Comparison of ENCODE assay signal across 8 mouse cellular contexts in genomic region chr6:90463890-90464421, GRCm38 (mm10). TPM values are rescaled to one million over a fixed set of nuclear protein-coding genes. Genes with fewer than 3 reads are reported as not detected.
DNase-seq lines count a peak whose midpoint lies in the region; ATAC-seq and TF ChIP-seq lines count a peak whose summit lies in the region.

No protein-coding gene starts in this region.

- no peak for TF ChIP-seq CTCF in kidney, adult 2 months (conservative IDR thresholded peaks at IDR 0.05; ENCODE audit: insufficient read depth, insufficient read length, low read depth, low read length)

- H3K4me2 ChIP-seq in embryonic facial prominence, embryonic 12.5 days (replicated peaks): peak overlapping the region; percentile 100
- H3K4me2 ChIP-seq in intestine, embryonic 15.5 days (replicated peaks): peak overlapping the region; percentile 100
- H3K4me2 ChIP-seq in midbrain, embryonic 15.5 days: peak overlapping the region; percentile 99

- peaks cover 52% of the 10 kb centered on the region for H3K4me1 ChIP-seq in kidney, adult 2 months (ENCODE audit: control insufficient read depth, insufficient read depth, low read length)
- H3K4me1 ChIP-seq in embryonic facial prominence, embryonic 12.5 days: peaks cover 15% of the 10 kb centered on the region
- H3K4me1 ChIP-seq in intestine, embryonic 15.5 days (replicated peaks): peaks cover 14% of the 10 kb centered on the region
- peaks cover 21% of the 10 kb centered on the region for H3K4me1 ChIP-seq in midbrain, embryonic 15.5 days

- H3K36me3 ChIP-seq in kidney, adult 2 months (ENCODE audit: control insufficient read depth, insufficient read depth, low read length): peaks cover 1% of the 10 kb centered on the region; the same call in 1 of the 2 replicates
- H3K36me3 ChIP-seq in embryonic facial prominence, embryonic 12.5 days: no peaks in the 10 kb centered on the region
- no peaks in the 10 kb centered on the region for H3K36me3 ChIP-seq in intestine, embryonic 15.5 days
- no peaks in the 10 kb centered on the region for H3K36me3 ChIP-seq in midbrain, embryonic 15.5 days (replicated peaks)

- 0 out of 2 replicates have a peak, but pooled peaks have one; percentile 2 for ATAC-seq in embryonic facial prominence, embryonic 12.5 days (ENCODE audit: insufficient number of reproducible peaks, insufficient read depth, low FRiP score, low TSS enrichment)
- ATAC-seq in intestine, embryonic 15.5 days: no peak
- 0 out of 2 replicates have a peak, but pooled peaks have one; percentile 1 for ATAC-seq in midbrain, embryonic 15.5 days (replicated peaks)
- ATAC-seq in activated CD4-positive, CD25-positive, alpha-beta regulatory T cell, adult 4 months: no peak

- DNase-seq in kidney, adult 2 months: no peak
- DNase-seq in kidney, adult 9 months: no peak
- DNase-seq in right cerebral cortex, adult 2 months (ENCODE audit: low spot score in 2 of 2): no peak
- no peak for DNase-seq in frontal cortex, postnatal 25 days (ENCODE audit: low spot score in 2 of 2)

- peak overlapping the region; percentile 85 for H3K27ac ChIP-seq in kidney, adult 2 months (ENCODE audit: insufficient read depth, low read depth, low read length)
- no peak overlapping the region for H3K27ac ChIP-seq in embryonic facial prominence, embryonic 12.5 days
- H3K27ac ChIP-seq in intestine, embryonic 15.5 days: 0 out of 2 replicates have a peak overlapping the region, but pooled peaks have one; percentile 18
- no peak overlapping the region for H3K27ac ChIP-seq in midbrain, embryonic 15.5 days

- TF ChIP-seq POLR2A in kidney, adult 2 months (IDR thresholded peaks at IDR 0.05; ENCODE audit: low read depth, low read length): no peak

- 0 out of 2 replicates have a peak overlapping the region, but pooled peaks have one; percentile 27 for H3K9ac ChIP-seq in embryonic facial prominence, embryonic 12.5 days
- H3K9ac ChIP-seq in intestine, embryonic 15.5 days: 0 out of 2 replicates have a peak overlapping the region, but pooled peaks have one; percentile 60
- peak overlapping the region; percentile 51; the same call in 1 of the 2 replicates for H3K9ac ChIP-seq in midbrain, embryonic 15.5 days

- no peaks in the 10 kb centered on the region for H3K27me3 ChIP-seq in kidney, adult 2 months (replicated peaks; ENCODE audit: control insufficient read depth, insufficient read depth, low read length)
- peaks cover 28% of the 10 kb centered on the region for H3K27me3 ChIP-seq in embryonic facial prominence, embryonic 12.5 days
- peaks cover 18% of the 10 kb centered on the region for H3K27me3 ChIP-seq in intestine, embryonic 15.5 days (replicated peaks)
- H3K27me3 ChIP-seq in midbrain, embryonic 15.5 days (replicated peaks): peaks cover 18% of the 10 kb centered on the region

- 41% methylated on average over 7 of the region's 7 CpGs for WGBS in kidney, adult 2 months
- 27% methylated on average over 7 of the region's 7 CpGs for WGBS in embryonic facial prominence, embryonic 12.5 days
- WGBS in intestine, embryonic 15.5 days: 35% methylated on average over 7 of the region's 7 CpGs
- 37% methylated on average over 7 of the region's 7 CpGs for WGBS in midbrain, embryonic 15.5 days

- H3K9me3 ChIP-seq in embryonic facial prominence, embryonic 12.5 days: no peaks in the 10 kb centered on the region
- H3K9me3 ChIP-seq in intestine, embryonic 15.5 days: no peaks in the 10 kb centered on the region
- H3K9me3 ChIP-seq in midbrain, embryonic 15.5 days: no peaks in the 10 kb centered on the region

- H3K4me3 ChIP-seq in kidney, adult 2 months (ENCODE audit: insufficient read depth, low read depth, low read length): peak overlapping the region; percentile 89
- peak overlapping the region; percentile 65 for H3K4me3 ChIP-seq in embryonic facial prominence, embryonic 12.5 days
- H3K4me3 ChIP-seq in intestine, embryonic 15.5 days (replicated peaks): peak overlapping the region; percentile 63
- peak overlapping the region; percentile 65 for H3K4me3 ChIP-seq in midbrain, embryonic 15.5 days

RNA-seq across cellular contexts. Expression of gene Klf15, which starts 1.6 kb away (rescaled TPM):
- 131 and 170 TPM in 2 replicates for polyA plus RNA-seq in kidney, adult 2 months (2012; rRNA removed)
- polyA plus RNA-seq in embryonic facial prominence, embryonic 12.5 days (2016; fragmentation: Nextera tagmentation; extraction: Ambion mirVana): 4.5 TPM in 2 replicates
- 6.3 and 8.2 TPM in 2 replicates for polyA plus RNA-seq in intestine, embryonic 15.5 days (2015; fragmentation: Nextera tagmentation; extraction: Ambion mirVana)
- 13.6 and 15.5 TPM in 2 replicates for polyA plus RNA-seq in midbrain, embryonic 15.5 days (2015; fragmentation: Nextera tagmentation; extraction: Ambion mirVana)
- not detected for polyA plus RNA-seq in activated CD4-positive, CD25-positive, alpha-beta regulatory T cell, adult 4 months (2017; shearing (Covaris generic))

RNA-seq across cellular contexts. Expression of gene Aldh1l1, which starts 22.3 kb away (rescaled TPM):
- polyA plus RNA-seq in kidney, adult 2 months (2012; rRNA removed): 253 and 260 TPM in 2 replicates
- polyA plus RNA-seq in embryonic facial prominence, embryonic 12.5 days (2016; fragmentation: Nextera tagmentation; extraction: Ambion mirVana): 1.7 and 2.1 TPM in 2 replicates
- 17.5 and 19.8 TPM in 2 replicates for polyA plus RNA-seq in intestine, embryonic 15.5 days (2015; fragmentation: Nextera tagmentation; extraction: Ambion mirVana)
- 49.9 and 58.7 TPM in 2 replicates for polyA plus RNA-seq in midbrain, embryonic 15.5 days (2015; fragmentation: Nextera tagmentation; extraction: Ambion mirVana)
- 1 to 10 TPM in 1 of 2 experiments, under 1 TPM in 1; 0.44 to 1.7 TPM for polyA plus RNA-seq in activated CD4-positive, CD25-positive, alpha-beta regulatory T cell, adult 4 months (2017; shearing (Covaris generic))

RNA-seq across cellular contexts. Expression of gene Cfap100, which starts 35.4 kb away (rescaled TPM):
- polyA plus RNA-seq in kidney, adult 2 months (2012; rRNA removed): 0.05 and 0.27 TPM in 2 replicates
- polyA plus RNA-seq in embryonic facial prominence, embryonic 12.5 days (2016; fragmentation: Nextera tagmentation; extraction: Ambion mirVana): 0.65 and 0.76 TPM in 2 replicates
- polyA plus RNA-seq in intestine, embryonic 15.5 days (2015; fragmentation: Nextera tagmentation; extraction: Ambion mirVana): 0.23 and 0.61 TPM in 2 replicates
- 7.8 and 8.1 TPM in 2 replicates for polyA plus RNA-seq in midbrain, embryonic 15.5 days (2015; fragmentation: Nextera tagmentation; extraction: Ambion mirVana)
- under 1 TPM in 1 of 2 experiments, not detected in 1; 0.25 TPM for polyA plus RNA-seq in activated CD4-positive, CD25-positive, alpha-beta regulatory T cell, adult 4 months (2017; shearing (Covaris generic))

Comparison
In these comparisons a context has a peak if more than half of its experiments do, and no peak if none do; other contexts are left out.
1. H3K27ac ChIP-seq: peak in kidney, adult 2 months (single experiment) and intestine, embryonic 15.5 days (single experiment); none in embryonic facial prominence, embryonic 12.5 days (single experiment) and midbrain, embryonic 15.5 days (single experiment).
2. ATAC-seq: peak in embryonic facial prominence, embryonic 12.5 days (single experiment) and midbrain, embryonic 15.5 days (single experiment); none in intestine, embryonic 15.5 days (single experiment) and activated CD4-positive, CD25-positive, alpha-beta regulatory T cell, adult 4 months (single experiment).
3. Peak in every context shown above with its lines, with median percentiles within 50 percentile points of each other: H3K4me3 ChIP-seq, H3K4me2 ChIP-seq and H3K9ac ChIP-seq.